Mouse (Mus musculus): ENCODE measurements around the gene Rab30.
"Not testable (repeated sequence)": the region's sequence is repeated elsewhere in the genome, so short reads cannot be mapped to it uniquely, and the experiment has no call there.

Gene Rab30

GRCm38 (mm10) chr7:92741152-92741860 is at the start of gene Rab30:
TSS of gene Rab30 (plus strand) at chr7:92741603.
- peak; percentile 99 for DNase-seq (ENCODE audit: low spot score)

GRCm38 (mm10) chr7:92696395-92696794 is 45.0 kb upstream of the Rab30 start:
- DNase-seq (ENCODE audit: low spot score), result no peak

GRCm38 (mm10) chr7:92698770-92699169 is 42.6 kb upstream of the Rab30 start:
- no peak for DNase-seq (ENCODE audit: low spot score)

GRCm38 (mm10) chr7:92703661-92704060 is 37.7 kb upstream of the Rab30 start:
- DNase-seq (ENCODE audit: low spot score), result no peak

- no peak for DNase-seq (ENCODE audit: low spot score)
Measured at GRCm38 (mm10) chr7:92705534-92705933, 35.9 kb upstream of the Rab30 start.

- DNase-seq (ENCODE audit: low spot score), result no peak
Measured at GRCm38 (mm10) chr7:92706711-92707110, 34.7 kb upstream of the Rab30 start.

- no peak for DNase-seq (ENCODE audit: low spot score)
Measured at GRCm38 (mm10) chr7:92709573-92709972, 31.8 kb upstream of the Rab30 start.

GRCm38 (mm10) chr7:92711593-92711992 is 29.8 kb upstream of the Rab30 start:
- DNase-seq (ENCODE audit: low spot score), result no peak

GRCm38 (mm10) chr7:92715055-92715454 is 26.3 kb upstream of the Rab30 start:
- no peak for DNase-seq (ENCODE audit: low spot score)

GRCm38 (mm10) chr7:92720156-92720905 is 21.1 kb upstream of the Rab30 start:
- no peak for DNase-seq (ENCODE audit: low spot score)

- DNase-seq (ENCODE audit: low spot score), result no peak
Measured at GRCm38 (mm10) chr7:92723750-92724149, 17.7 kb upstream of the Rab30 start.

GRCm38 (mm10) chr7:92724261-92724660 is 17.1 kb upstream of the Rab30 start:
- DNase-seq (ENCODE audit: low spot score), result no peak

- DNase-seq (ENCODE audit: low spot score), result not testable (repeated sequence)
Measured at GRCm38 (mm10) chr7:92729583-92729982, 11.8 kb upstream of the Rab30 start.

GRCm38 (mm10) chr7:92730465-92730864 is 10.9 kb upstream of the Rab30 start:
- no peak for DNase-seq (ENCODE audit: low spot score)

- DNase-seq (ENCODE audit: low spot score), result no peak
Measured at GRCm38 (mm10) chr7:92730959-92731358, 10.4 kb upstream of the Rab30 start.

- DNase-seq (ENCODE audit: low spot score), result no peak
Measured at GRCm38 (mm10) chr7:92732136-92732535, 9.3 kb upstream of the Rab30 start.

- no peak for DNase-seq (ENCODE audit: low spot score)
Measured at GRCm38 (mm10) chr7:92737560-92737959, 3.8 kb upstream of the Rab30 start.

- no peak for DNase-seq (ENCODE audit: low spot score)
Measured at GRCm38 (mm10) chr7:92739956-92740355, 1.4 kb upstream of the Rab30 start.

GRCm38 (mm10) chr7:92740411-92741115 is 840 bp upstream of the Rab30 start:
- no peak for DNase-seq (ENCODE audit: low spot score)

GRCm38 (mm10) chr7:92741861-92742249 is 452 bp downstream of the Rab30 start:
- no peak for DNase-seq (ENCODE audit: low spot score)

- no peak for DNase-seq (ENCODE audit: low spot score)
Measured at GRCm38 (mm10) chr7:92742341-92742741, 938 bp downstream of the Rab30 start.

GRCm38 (mm10) chr7:92742774-92743173 is 1.4 kb downstream of the Rab30 start:
- no peak for DNase-seq (ENCODE audit: low spot score)

- DNase-seq (ENCODE audit: low spot score), result no peak
Measured at GRCm38 (mm10) chr7:92743325-92743724, 1.9 kb downstream of the Rab30 start.

All from lung, postnatal 25 days (tissue).